Mouse (Mus musculus) stomach, embryonic 14.5 days (tissue): ENCODE results near the gene Olfr1446. TPM values are rescaled to one million over a fixed set of nuclear protein-coding genes. Genes with fewer than 3 reads are reported as not detected.

Experiments
- polyA plus RNA-seq: library from polyadenylated mRNA; unstranded; fragments of >200 nt; fragmentation: Nextera tagmentation; extraction: Ambion mirVana; gene quantifications from 2 replicates; pipeline ENCODE4 v1.2.1, GENCODE M21; 2014

Gene Olfr1446
- polyA plus RNA-seq, 1 experiment from 2014 or later = not detected

Other genes starting within 250 kb of the Olfr1446 start
- not detected in 2 replicates for gene Olfr1442, start 223.1 kb downstream of the Olfr1446 start, polyA plus RNA-seq
- not detected in 2 replicates for gene Olfr1443, start 215.4 kb downstream of the Olfr1446 start, polyA plus RNA-seq
- not detected in 2 replicates for gene Keg1, start 197.7 kb downstream of the Olfr1446 start, polyA plus RNA-seq
- gene Cntf, start 127.9 kb downstream of the Olfr1446 start, polyA plus RNA-seq = 1.1 TPM in 2 replicates
- gene Zfp91, start 97.4 kb downstream of the Olfr1446 start, polyA plus RNA-seq = 10.4 and 12.0 TPM in 2 replicates
- 1.7 and 2.3 TPM in 2 replicates for gene Lpxn, start 97.3 kb downstream of the Olfr1446 start, polyA plus RNA-seq
- not detected in 2 replicates for gene Gm5244, start 46.8 kb downstream of the Olfr1446 start, polyA plus RNA-seq
- gene Olfr1444, start 36.2 kb downstream of the Olfr1446 start, polyA plus RNA-seq = not detected in 2 replicates
- not detected in 2 replicates for gene Olfr1445, start 9.7 kb downstream of the Olfr1446 start, polyA plus RNA-seq
- gene Olfr1447, start 10.2 kb upstream of the Olfr1446 start, polyA plus RNA-seq = not detected in 2 replicates
- not detected in 2 replicates for gene Olfr1448, start 30.9 kb upstream of the Olfr1446 start, polyA plus RNA-seq
- not detected in 2 replicates for gene Olfr1449, start 37.3 kb upstream of the Olfr1446 start, polyA plus RNA-seq
- gene Olfr1450, start 56.7 kb upstream of the Olfr1446 start, polyA plus RNA-seq = not detected in 2 replicates
- gene Olfr1451, start 101.5 kb upstream of the Olfr1446 start, polyA plus RNA-seq = not detected in 2 replicates
- not detected in 2 replicates for gene Olfr1453, start 134.8 kb upstream of the Olfr1446 start, polyA plus RNA-seq
- gene Olfr1454, start 167.1 kb upstream of the Olfr1446 start, polyA plus RNA-seq = not detected in 2 replicates
- not detected in 2 replicates for gene Olfr1457, start 204.4 kb upstream of the Olfr1446 start, polyA plus RNA-seq
- gene Olfr1458, start 213.3 kb upstream of the Olfr1446 start, polyA plus RNA-seq = not detected in 2 replicates